Mouse (Mus musculus) c-Kit-negative CD71-positive TER-119-positive erythroid progenitor cells, embryonic 14.5 days (primary cell): ENCODE measurements at regions not wholly inside any gene's neighbourhood (a gene's known extent, or its start where the extent isn't known, plus 50 kb on each side); places are given as distances from the start of the nearest gene placed in this dataset.

Source experiments
- DNase-seq: peaks from one replicate; pipeline ENCODE4 v3.0.0-alpha.2; 2013; ENCODE audit warnings: low read depth, low spot score

DNA sequence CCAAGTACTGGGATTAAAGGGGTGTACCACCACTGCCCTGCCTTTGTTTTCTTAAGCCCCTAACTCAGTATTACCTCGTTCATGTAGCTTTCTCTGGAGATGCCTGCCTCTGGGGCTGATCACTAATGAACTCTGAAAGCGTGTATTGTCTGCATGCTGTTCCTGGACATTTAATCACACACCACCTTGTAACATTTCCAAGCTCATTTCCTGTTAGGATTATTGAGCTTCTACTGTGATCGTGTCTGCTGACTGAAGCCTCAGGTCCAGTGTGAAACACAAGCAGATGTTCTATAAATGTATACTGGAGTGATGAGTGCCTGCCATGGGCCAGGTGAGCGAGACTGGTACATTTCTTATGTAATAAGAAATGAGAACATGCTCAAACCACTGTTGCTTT, 398.6 kb downstream of the Brinp2 start:
- DNase-seq, result no peak

GRCm38 (mm10) chr1:157964461-157964860, 391.7 kb downstream of the Brinp2 start:
- no peak for DNase-seq

- no peak for DNase-seq
Observed at GRCm38 (mm10) chr1:157969635-157970111, 386.5 kb downstream of the Brinp2 start.

DNA sequence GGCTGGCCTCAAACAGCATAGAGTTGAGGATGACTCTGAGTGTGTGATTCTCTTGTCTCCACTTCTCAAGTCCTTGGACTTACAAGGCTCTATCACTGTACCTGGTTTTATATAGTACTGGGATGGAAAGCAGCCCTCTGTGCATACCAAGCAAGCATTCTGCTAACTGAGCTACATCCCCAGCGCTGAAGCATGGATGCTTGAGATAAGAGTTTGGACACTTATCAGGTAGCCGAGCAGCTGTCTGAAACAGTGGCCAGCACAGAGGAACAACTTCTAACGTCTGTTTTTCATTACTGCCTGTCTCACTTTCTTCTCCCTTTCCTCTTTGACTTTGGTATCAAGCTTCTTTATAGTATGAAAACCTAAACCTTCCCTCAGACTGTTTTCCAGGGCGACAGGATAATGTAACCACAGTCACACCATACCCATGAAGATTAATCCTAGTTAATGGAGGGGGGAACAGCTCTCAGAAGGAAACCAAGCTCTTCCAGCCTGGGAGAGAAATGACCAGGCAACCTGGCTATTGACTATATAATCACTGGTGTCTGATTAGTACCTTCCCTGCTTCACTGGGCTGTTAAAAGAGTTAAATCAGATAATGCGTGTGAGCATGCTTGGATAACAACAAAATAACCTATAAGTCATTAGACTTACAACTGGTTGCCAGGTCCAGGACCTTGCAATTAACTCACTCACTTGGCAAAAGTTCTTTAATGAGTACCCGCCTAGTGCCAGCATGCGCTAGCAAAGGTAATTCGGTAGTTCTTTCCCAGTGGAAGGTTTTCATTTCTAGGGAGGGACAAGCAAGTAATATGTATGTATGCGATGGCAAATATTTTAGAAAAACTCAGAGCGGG, 382.5 kb downstream of the Brinp2 start:
- no peak for DNase-seq

- DNase-seq, result no peak
Observed at GRCm38 (mm10) chr1:157974656-157975055, 381.5 kb downstream of the Brinp2 start.

- DNase-seq, result no peak
Observed at GRCm38 (mm10) chr1:158019161-158019560, 337.0 kb downstream of the Brinp2 start.

- DNase-seq, result no peak
Observed at GRCm38 (mm10) chr1:158039756-158040155, 316.4 kb downstream of the Brinp2 start.

- no peak for DNase-seq
Observed at GRCm38 (mm10) chr1:158040334-158040733, 315.8 kb downstream of the Brinp2 start.

DNA sequence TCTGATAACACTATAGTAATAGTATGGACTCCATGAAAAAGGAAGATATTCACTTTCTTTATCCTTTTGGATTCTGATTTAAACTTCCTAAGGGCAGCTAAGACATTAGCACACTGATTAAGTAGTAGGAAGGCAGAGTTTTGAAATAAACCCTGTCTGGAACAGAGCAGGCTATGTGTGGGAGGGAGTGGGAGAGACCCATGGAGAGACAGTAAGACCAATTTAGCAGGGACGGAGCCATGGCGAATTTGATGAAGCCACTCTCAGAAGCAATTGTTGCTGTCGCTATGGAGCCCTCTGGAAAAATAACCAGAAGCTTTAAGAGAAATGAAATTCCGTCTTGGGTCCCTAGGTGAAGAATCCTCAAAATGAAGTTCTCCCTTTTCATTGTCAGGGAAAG, 303.5 kb downstream of the Brinp2 start:
- DNase-seq, result no peak

DNA sequence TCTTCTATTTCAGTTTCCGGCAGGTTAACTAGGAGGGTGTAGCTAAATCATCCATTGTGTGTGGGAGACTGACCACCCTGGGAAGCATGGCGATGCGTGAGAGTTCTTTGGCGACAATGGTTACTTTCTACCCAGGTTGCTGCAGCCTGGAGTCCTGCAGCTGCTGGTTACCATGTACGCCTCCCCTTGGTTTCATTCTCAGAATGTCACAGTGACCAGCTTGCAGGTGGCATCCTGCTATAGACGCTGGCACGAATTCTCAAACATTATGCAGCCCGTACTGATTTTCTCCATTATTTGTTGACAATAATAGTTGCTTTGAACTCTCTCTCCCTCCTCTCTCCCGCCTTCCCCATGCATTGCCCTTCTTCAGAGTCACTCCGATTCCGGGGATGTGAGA, 301.2 kb downstream of the Brinp2 start:
- no peak for DNase-seq

DNA sequence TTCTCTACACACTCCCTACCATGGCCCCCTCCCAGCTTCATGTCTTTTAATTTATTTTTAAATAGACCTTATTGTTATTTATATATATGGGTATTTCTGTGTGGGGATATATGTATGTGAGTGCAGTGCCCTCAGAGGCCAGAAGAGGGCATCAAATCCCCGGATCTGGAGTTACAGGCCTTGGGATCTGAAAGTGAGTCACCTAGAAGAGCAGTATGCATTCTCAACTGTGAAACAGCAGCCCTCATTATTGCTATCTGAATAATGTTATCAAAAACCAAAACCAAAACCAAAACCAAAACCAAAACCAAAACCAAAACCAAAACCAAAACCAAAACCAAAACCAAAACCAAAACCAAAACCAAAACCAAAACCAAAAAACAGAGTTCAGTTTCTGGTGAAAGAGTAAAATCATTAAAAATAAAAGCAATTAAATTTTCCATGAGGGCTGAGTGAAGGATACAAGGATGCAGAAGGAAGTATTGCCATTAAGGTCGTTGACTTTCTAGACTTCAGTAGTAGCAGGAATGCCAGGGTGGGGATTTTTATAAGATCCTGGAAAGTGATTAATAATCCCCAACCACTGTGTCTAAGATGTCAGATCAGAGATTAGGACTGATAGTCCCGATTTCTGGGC, 299.0 kb downstream of the Brinp2 start:
- no peak for DNase-seq

- DNase-seq, result no peak
Observed at GRCm38 (mm10) chr1:158057789-158058188, 298.3 kb downstream of the Brinp2 start.

- DNase-seq, result no peak
Observed at GRCm38 (mm10) chr1:158061995-158062394, 294.1 kb downstream of the Brinp2 start.

GRCm38 (mm10) chr1:158082181-158082580, 273.9 kb downstream of the Brinp2 start:
- no peak for DNase-seq

- DNase-seq, result no peak
Observed at GRCm38 (mm10) chr1:158085856-158086255, 270.3 kb downstream of the Brinp2 start.

DNA sequence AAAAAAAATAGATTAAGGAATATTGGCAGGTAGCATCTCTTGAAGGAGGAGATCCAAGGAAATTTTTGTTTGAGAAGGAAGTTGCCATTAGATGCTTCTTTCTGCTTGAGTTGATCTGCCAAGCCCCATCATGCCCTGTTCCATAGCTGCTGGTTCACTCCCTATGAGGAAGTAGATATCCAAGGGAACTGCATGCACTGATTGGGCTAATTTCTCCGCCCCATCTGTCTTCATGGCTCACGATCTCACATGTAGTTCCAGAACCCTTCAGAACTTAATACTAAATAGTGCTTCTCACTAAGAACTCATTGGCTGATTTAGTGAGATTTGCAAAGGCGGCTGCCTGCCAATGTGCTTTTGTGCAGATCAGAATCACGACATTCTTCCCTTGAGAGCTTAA, 258.6 kb downstream of the Brinp2 start:
- DNase-seq, result no peak

GRCm38 (mm10) chr1:158119708-158120107, 236.4 kb downstream of the Brinp2 start:
- no peak for DNase-seq

GRCm38 (mm10) chr1:158124902-158125301, 231.2 kb downstream of the Brinp2 start:
- no peak for DNase-seq

DNA sequence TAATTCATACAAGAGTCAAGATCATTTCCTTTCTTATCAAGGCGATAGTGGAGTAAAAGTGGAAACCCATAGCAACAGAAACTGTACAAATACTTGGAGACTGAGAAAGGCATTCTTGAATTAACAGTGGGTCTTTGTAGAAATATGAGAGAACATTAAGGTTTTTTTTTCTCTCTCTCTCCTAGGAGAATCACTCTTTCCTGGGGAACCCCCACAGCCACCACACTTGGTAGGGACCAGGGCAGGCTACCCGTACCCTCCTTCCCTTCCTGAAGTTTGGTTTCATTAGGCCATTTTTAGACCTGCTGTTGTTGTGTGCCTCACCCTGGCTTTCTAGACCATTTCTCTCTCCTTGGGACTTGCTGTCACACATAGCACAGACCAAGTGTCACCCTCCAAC, 229.9 kb downstream of the Brinp2 start:
- no peak for DNase-seq

DNA sequence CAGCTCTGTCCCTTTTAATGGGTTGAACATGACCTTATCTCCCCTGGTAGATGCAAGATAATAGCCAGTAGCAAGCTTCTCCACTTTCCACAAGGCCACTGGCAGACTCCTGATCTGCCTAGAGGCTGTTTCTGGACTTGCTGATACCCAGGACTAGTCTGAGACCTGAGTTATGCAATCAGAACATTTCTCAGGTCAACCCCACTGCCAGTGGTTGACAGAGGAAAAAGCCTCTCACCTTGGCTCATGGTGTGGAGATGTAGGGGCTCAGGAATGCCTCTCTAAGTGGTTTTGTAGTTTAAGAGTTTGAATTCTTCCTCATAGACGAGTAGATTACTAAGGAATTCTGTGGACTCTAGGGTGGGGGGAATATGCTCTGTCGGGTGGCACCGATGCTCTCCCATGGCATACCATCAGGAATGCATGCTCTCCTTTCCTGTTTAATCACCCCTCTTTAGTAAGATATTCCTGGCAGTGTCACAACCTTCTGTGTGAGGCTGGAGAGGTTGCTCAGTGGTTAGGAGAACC, 226.8 kb downstream of the Brinp2 start:
- no peak for DNase-seq

DNA sequence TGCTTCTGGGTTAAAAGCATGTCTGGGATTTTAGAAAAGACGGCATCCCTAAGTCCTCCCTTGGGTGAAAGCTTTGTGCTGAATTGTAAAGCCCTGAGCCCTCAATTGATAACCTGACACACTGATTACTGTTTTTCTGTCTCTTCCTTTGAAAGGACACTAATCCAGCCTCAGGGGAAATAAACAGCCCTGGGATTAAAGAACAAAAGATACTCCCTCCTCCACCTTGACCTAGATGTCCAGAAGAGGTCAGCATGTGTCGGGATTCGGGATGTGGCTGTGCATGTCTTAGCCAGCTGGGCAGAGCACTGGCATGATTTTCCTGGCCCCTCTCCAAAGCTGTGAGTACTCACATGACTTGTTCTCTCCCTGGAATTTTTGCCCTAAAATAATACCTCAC, 208.6 kb downstream of the Brinp2 start:
- no peak for DNase-seq

DNA sequence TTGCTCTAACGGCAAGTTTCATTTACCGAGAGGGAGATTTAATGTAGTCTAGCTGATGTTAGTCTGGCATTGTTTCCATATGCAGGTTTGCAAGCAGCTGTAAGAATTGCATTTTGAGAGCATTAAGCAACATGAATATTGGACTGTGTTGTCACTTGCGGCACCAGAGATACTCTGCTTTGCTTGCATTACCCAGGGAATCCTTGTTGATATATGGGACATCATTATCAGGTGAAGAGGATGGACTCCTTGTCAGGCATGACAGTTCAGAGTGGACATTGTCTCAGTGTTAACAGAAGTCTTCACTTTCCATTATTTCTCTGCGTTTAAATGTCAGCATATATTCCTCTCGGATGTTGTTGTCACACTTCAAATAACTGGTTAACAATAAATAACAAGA, 208.1 kb downstream of the Brinp2 start:
- no peak for DNase-seq

DNA sequence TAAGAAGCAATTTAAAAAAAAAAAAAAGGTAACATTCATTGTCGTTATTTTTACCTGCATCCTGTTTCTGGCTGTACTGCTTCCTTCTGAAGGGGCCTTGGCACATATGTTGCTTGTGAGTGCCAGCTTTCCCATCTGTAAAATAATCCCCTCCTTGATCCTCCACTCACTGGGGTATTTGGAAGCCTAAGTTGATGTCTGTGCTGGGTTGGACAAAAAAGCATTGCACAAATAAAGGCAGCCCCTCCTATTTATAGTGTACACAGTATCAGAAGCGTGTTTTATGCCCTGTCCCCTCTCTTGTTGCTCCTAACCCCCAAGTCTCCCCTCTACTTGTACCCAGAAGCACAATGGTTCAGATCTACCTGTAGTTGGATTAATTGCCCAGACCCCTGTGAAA, 195.0 kb downstream of the Brinp2 start:
- no peak for DNase-seq
